Mouse (Mus musculus) erythroblast, adult 5-6 weeks (primary cell): Measurements from ENCODE around the gene Gm49661. TPM values are rescaled to one million over a fixed set of nuclear protein-coding genes. Genes with fewer than 3 reads are reported as not detected.
A peak's percentile ranks its signal among the peaks of the same experiment; 100 is the strongest.

Experiments used
- ATAC-seq: replicated peaks from 2 replicates; pipeline ENCODE4 v1.8.0; 2016; ENCODE audit warnings: moderate number of reproducible peaks, mild to moderate bottlenecking, moderate TSS enrichment, inconsistent platforms; ENCODE audit not compliant: poor library complexity, low FRiP score, severe bottlenecking
- total RNA-seq, 2 experiments: library from RNA; stranded (forward) in 1 of 2; stranded (reverse) in 1 of 2; fragments of 150-400 nt in 1 of 2; fragments of 200-764, 138-1000 nt in 1 of 2; gene quantifications; 2 replicates each; pipeline versions ENCODE4 v1.2.3 to v1.2.4; 2015 to 2017; ENCODE audit warnings: low replicate concordance in 2 of 2

Gm49661 gene
- total RNA-seq, 2 experiments from 2014 or later: not detected

GRCm38 (mm10) chr8:84970135-84970790 is 1.0 kb upstream of the Gm49661 start:
- no peak for ATAC-seq

- no peak for ATAC-seq
These were observed 583 bp downstream of the Gm49661 start for GRCm38 (mm10) chr8:84968650-84969049.

DNA sequence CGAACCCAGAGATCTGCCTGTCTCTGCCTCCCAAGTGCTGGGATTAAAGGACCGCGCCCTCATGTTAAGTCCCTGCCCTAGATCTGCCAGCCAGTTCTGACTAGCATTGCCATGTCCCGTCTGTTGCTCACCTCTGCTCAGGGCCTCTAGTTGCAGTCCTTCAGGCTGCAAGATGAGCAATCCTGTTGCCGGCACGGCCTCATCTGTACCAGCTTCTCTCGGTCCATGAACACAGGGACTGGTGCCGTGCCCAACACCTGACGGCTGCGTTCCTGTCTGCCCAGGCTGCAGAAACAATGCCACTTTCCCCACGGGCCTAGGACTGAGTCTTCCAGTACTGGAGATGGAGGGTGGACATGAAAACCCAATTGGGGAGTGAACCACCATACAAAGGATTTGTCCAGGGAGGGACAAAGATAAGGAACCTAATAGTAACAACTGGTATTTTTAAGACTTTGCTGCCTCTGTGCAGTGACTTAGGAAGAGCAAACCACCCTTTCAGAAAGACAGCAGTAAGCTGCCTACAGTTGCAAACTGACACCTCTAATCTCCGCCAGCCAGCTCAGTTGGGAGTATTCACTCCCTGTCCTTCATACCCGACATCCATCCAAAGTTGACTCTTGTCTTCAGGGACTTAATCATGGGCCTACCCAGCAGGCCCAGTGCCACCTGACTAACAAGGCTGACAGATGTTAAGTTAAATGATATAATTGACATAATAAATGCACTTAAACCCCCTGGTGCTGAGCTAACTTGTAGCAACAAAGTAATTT is 1.5 kb downstream of the Gm49661 start:
- ATAC-seq: no peak

DNA sequence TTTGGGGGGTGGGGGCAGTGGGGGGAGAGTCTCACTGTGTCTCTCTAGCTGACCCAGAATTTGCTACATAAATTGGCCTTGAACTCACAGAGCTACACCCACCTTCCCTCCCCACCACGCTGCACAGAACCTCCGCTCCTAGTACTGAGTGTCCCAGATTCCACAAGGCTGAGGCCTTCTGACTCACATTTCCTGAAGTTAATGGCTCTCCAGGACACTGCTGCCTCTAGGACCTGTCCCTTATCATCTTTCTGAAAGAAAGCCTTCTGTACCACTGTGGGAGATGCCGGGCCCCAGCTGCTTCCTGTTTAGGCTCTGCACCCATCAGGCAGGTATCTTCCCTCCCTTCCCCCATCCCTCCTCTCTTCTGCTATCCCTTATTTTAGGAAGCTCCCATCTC is 2.6 kb downstream of the Gm49661 start:
- ATAC-seq: no peak

DNA sequence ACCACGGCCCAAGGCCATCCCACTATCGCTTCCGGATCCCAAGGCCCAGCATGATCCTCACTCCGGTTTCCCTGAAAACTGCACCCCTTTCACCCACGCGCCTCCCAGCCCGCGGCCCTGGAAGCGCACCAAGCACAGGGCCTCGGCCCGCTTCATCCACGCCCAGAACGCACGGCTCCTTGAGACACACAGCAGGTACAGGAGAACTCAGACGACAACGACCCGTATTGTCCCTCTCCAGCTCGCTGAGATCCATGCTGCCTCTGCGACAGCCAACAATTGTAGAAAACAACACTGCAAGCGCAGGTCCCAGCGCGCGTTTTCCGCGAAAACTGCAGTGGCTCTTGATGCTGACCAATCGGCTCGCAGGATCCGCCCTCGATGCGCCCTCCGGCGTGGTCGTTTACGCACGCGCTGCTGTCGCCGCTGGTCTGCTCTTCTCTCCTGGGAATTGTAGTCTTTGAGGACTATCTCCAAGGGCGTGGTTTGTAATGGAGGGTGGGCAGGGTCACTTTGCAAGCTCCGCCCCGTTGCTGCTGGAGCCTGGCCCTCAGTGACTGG is 3.4 kb downstream of the Gm49661 start:
- peak; percentile 76 for ATAC-seq

DNA sequence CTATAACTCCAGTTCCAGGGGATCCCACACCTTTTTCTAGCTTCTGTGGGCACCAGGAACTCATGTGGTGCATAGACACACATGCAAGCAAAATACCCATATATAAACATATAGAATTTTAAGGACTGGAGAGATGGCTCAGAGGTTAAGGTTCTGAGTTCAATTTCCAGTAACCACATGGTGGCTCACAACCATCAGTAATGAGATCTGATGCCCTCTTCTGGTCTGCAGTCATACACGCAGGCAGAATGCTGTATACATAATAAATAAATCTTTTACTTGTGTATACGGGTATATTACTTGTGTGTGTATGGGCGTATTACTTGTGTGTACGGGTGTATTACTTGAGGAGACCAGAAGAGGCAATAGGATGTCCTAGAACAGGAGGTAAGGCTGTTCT is 5.3 kb downstream of the Gm49661 start:
- no peak for ATAC-seq

GRCm38 (mm10) chr8:84959811-84960210 is 9.4 kb downstream of the Gm49661 start:
- no peak for ATAC-seq

- ATAC-seq: peak; percentile 70
These were observed 12.5 kb downstream of the Gm49661 start for GRCm38 (mm10) chr8:84956768-84957167.

DNA sequence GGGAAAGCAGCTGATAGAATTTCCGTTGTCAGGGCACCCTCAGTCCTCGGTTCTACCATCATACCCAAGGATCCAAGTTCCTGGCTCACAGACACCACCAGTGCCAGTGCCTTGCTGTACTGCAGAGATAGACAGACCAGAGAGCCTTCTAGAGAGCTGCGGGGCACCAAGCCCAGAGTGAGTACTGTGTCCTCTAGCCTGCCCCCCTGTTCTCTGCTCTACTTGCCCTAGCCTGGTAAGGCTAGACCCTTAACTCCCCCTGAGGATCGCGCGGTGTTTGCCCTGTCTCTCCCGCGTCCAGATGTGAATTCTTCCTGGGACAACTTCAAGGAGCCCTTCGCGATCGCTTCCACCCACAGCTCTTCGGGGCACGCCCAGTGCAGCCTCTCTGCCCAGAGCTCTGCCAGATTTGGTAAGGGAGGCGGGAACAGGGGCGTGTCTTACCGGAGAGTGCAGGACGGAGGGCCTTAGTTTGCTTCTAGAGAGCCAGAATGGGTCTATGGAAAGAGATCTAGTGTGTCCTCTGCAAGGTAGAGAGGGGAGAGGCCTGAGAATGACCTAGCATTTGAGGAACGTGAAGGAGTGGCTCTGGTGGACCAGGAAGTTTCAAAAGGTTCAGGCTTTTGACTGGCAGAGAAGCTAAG is 16.5 kb downstream of the Gm49661 start:
- peak; percentile 86 for ATAC-seq

DNA sequence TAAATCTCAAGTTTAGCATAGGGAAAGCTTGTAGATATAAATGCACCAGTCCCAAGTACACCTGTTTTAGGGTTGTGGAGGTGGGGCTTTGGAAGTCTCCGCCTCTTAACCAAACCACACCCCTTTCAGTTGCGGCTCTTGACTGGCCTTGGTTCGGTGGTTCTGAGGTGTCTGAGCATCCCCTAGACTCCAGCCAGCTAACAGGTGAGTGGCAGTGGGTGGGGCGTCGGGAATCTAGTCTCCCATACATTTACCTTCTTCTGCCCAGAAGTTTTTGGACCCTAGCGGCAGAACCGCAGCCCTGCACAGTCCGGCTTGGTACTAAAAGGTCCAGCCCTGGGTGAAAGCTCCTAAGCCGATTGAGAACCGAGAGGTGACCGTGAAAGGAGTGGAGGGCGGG is 19.5 kb downstream of the Gm49661 start:
- ATAC-seq: no peak

- no peak for ATAC-seq
These were observed 22.0 kb downstream of the Gm49661 start for GRCm38 (mm10) chr8:84947241-84947545.

DNA sequence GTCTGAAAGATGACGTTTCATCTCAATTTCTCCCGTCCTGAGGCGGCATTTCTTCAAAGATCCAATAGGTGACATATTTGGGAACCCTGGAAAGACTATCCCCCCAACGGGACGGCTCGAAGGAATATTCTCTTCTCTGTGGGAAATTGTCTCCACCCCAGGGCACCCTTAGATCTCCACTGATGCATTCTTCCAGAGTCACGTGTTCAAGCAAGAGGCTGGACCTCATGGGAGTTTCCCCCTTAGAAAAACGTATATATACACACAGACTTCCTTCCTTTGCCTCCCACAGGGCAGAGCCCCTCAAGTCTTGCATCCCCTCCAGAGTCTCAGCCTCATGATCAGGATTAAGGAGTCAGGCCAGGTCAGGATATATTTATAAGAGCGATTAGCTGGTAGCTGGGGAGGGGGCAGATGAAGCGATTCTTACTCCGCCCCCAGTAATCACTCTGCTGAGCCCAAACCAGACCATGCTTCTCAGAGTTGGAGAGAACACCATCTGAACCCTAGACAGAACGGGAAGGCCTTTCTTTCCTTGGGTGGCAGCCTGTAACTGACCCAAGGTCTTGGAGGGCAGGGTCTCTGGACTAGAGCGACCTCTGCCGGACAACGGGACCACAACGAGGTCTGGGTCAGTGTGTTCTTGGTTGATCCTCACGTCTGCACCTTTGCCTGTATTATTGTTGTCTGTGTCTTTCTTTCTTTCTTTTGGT is 22.5 kb downstream of the Gm49661 start, which contains the start of gene Rtbdn:
Gene Rtbdn, plus strand, starts transcription at position 464 of the 713 bp plus-strand sequence.
- ATAC-seq: 0 out of 2 replicates have a peak, but pooled peaks have one; percentile 18

DNA sequence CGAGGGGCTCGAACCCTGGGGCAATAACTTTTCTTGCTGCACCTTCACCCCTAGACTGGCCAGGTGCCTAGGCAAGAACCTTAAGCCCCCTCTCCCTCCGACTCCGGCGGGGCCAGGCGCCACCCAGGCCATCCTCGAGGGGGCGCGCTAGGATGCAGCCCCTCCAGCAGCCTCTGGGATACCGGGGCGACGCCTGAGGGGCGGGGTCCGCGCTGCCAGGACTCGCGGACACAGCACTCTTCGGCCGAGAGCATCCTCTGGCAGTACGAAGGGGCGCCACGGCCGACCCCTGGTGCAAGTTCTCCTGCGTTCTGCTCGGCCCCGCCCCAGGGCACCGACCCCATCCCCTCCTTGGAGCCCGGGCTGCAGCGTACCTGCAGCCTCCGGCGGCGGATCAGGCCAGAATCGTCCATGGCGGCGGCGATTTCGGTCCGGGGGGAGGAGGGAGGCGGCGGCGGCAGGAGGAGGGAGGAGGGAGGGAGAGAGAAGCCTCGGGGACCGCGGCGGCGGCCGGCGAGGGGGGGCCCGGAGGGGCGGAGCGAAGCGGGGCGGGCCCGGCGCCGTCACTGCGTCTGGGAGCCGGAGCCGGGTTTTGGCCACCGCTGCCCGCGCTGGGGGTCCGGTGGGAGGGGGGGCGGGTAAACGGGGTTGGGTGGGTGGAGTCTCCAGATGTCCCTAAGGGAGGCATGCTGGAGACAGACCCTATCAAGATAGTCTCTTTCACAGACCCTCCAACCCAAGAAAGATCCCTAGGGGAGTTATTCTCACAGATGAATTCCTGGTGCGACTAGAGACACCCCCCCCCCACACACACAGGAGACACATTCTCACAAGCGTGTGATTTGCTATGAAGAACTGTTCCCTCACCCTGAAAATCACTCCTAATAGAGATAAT is 23.4 kb downstream of the Gm49661 start:
- no peak for ATAC-seq

DNA sequence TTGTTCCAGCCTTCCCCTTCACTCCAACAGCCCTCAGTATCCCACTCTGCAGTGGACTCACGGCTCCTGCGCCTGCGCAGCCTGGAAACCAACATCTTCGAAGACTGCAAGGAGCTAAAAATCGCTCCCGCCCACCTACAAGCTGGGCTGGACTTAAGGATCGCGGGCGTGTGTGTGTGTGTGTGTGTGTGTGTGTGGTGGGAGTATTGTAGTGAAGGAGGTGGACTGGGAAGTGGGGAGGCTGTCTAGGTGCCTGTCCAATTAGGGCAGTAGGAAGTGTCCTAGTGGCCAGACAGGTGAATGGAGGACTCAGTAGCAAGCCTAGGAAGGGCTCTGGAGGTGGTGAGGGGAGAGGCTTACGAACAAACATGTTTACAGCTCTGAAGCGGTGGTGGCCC is 24.0 kb downstream of the Gm49661 start:
- ATAC-seq: no peak

DNA sequence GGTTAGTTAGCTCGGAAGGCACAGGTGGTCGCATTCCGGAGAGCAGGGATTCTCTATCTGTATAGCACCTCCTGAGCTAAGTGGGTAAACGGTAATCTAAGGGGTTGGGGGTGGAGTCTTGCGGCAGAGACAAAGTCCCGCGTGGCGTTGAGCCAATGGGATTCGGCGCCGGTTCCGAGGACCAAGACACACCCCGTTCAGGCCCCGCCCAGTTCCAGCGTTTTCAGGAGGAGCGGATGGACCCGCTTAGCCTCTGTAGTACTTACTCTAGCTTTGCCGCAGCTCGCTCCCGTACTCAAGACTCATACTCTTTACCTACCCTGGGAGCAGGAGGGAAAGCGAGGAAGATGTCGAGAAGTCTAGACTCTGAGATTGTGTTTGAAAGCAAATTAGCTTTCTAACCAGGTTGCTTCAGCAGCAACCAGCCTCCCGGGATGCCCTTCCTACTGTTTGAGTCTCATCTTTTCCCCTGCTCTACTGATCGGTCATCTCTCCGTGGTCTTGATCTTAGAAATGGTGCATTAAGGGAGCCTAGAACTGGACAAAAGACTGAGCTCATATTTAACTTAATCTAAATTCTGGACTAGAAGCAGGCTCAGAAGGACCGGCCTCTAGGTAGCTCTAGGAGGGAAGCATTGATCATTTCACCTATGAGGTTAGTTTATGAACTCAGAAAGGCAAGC is 24.6 kb downstream of the Gm49661 start:
- ATAC-seq: peak; percentile 82

- ATAC-seq: no peak
These were observed 25.5 kb downstream of the Gm49661 start for GRCm38 (mm10) chr8:84943699-84944098.

DNA sequence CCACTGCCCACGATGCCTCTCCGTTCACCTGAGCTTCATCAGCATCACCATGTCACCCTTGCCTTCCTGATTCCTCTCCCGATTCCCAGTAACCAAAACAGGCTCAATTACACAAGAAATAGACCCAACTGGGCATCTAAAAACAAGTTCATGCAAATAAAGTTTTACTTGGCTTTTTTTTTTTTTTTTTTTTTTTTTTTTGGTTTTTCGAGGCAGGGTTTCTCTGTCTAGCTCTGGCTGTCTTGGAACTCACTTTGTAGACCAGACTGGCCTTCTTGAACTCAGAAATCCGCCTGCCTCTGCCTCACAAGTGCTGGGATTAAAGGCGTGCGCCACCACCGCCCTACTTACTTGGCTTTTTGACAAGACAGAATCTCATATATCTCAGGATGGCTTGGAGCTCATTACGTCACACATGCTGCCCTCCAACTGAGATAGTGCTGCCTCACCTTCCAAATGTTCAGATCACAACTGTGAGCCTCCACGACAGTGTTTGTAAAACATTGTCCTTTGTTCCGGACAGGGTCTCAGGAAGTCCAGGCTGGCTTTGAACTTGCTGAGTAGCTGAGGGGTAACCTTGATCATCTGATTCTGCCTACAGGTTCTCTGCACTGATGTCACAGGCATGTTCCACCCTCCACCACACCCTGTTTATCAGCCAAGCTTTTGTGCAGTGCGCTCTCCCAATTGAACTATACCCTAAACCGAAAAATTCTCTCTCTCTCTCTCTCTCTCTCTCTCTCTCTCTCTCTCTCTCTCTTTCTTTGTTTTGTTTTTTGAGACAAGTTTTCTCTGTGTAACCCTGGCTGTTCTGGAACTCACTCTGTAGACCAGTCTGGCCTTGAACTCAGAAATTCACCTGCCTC is 31.4 kb downstream of the Gm49661 start:
- no peak for ATAC-seq
